Mouse (Mus musculus): Measurements from ENCODE around the gene Rora. TPM values are rescaled to one million over a fixed set of nuclear protein-coding genes. Genes with fewer than 3 reads are reported as not detected.

Gene Rora
- polyA plus RNA-seq, 1 experiment: 4.5 TPM

- 49% methylated on average over 11 of the region's 11 CpGs for WGBS
- Histone ChIP-seq H3K36me3 (ENCODE audit: control insufficient read depth, insufficient read depth, low read length) (no peaks in the 10 kb centered on the region), H3K4me1 (ENCODE audit: control insufficient read depth, insufficient read depth, insufficient read length, low read length) (no peaks in the 10 kb centered on the region), H3K27me3 (ENCODE audit: control insufficient read depth, insufficient read depth, low read length) (no peaks in the 10 kb centered on the region), H3K4me3 (ENCODE audit: low read depth, low read length) (no peak overlapping the region), H3K27ac (ENCODE audit: insufficient read depth, low read depth, low read length) (no peak overlapping the region)
- TF ChIP-seq POLR2A (IDR thresholded peaks at IDR 0.05; ENCODE audit: low read depth, low read length) (no peak), CTCF (IDR thresholded peaks at IDR 0.05; ENCODE audit: extremely low read depth, insufficient read length, insufficient replicate concordance, low read depth, low read length) (no peak)
Observed at GRCm38 (mm10) chr9:69371046-69371724, 717.6 kb downstream of the Rora start.

GRCm38 (mm10) chr9:69372871-69373270 is 719.3 kb downstream of the Rora start:
- TF ChIP-seq CTCF (IDR thresholded peaks at IDR 0.05; ENCODE audit: extremely low read depth, insufficient read length, insufficient replicate concordance, low read depth, low read length) (no peak), POLR2A (IDR thresholded peaks at IDR 0.05; ENCODE audit: low read depth, low read length) (no peak)
- WGBS: 67% methylated on average over 4 of the region's 4 CpGs
- no peak overlapping the region for H3K4me3 ChIP-seq (ENCODE audit: low read depth, low read length)
- H3K36me3 ChIP-seq (ENCODE audit: control insufficient read depth, insufficient read depth, low read length): no peaks in the 10 kb centered on the region
- no peak overlapping the region for H3K27ac ChIP-seq (ENCODE audit: insufficient read depth, low read depth, low read length)
- no peaks in the 10 kb centered on the region for H3K27me3 ChIP-seq (ENCODE audit: control insufficient read depth, insufficient read depth, low read length)
- no peaks in the 10 kb centered on the region for H3K4me1 ChIP-seq (ENCODE audit: control insufficient read depth, insufficient read depth, insufficient read length, low read length)

GRCm38 (mm10) chr9:69376982-69377653 is 723.5 kb downstream of the Rora start:
- no peak for TF ChIP-seq CTCF (IDR thresholded peaks at IDR 0.05; ENCODE audit: extremely low read depth, insufficient read length, insufficient replicate concordance, low read depth, low read length)
- no peak for TF ChIP-seq POLR2A (IDR thresholded peaks at IDR 0.05; ENCODE audit: low read depth, low read length)
- 83% methylated on average over 4 of the region's 4 CpGs for WGBS
- peaks cover 2% of the 10 kb centered on the region; the same call in 1 of the 2 replicates for H3K4me1 ChIP-seq (ENCODE audit: control insufficient read depth, insufficient read depth, insufficient read length, low read length)
- H3K36me3 ChIP-seq (ENCODE audit: control insufficient read depth, insufficient read depth, low read length): no peaks in the 10 kb centered on the region
- H3K4me3 ChIP-seq (ENCODE audit: low read depth, low read length): no peak overlapping the region
- no peak overlapping the region for H3K27ac ChIP-seq (ENCODE audit: insufficient read depth, low read depth, low read length)
- H3K27me3 ChIP-seq (ENCODE audit: control insufficient read depth, insufficient read depth, low read length): no peaks in the 10 kb centered on the region

- no peaks in the 10 kb centered on the region for H3K36me3 ChIP-seq (ENCODE audit: control insufficient read depth, insufficient read depth, low read length)
Observed at GRCm38 (mm10) chr9:69377654-69378045, 724.1 kb downstream of the Rora start.

GRCm38 (mm10) chr9:69380546-69380945 is 727.0 kb downstream of the Rora start:
- no peaks in the 10 kb centered on the region for H3K36me3 ChIP-seq (ENCODE audit: control insufficient read depth, insufficient read depth, low read length)
- H3K27me3 ChIP-seq (ENCODE audit: control insufficient read depth, insufficient read depth, low read length): no peaks in the 10 kb centered on the region
- no peak overlapping the region for H3K4me3 ChIP-seq (ENCODE audit: low read depth, low read length)
- 72% methylated on average over 1 of the region's 1 CpGs for WGBS
- H3K27ac ChIP-seq (ENCODE audit: insufficient read depth, low read depth, low read length): no peak overlapping the region
- peaks cover 2% of the 10 kb centered on the region; the same call in 1 of the 2 replicates for H3K4me1 ChIP-seq (ENCODE audit: control insufficient read depth, insufficient read depth, insufficient read length, low read length)
- TF ChIP-seq CTCF (IDR thresholded peaks at IDR 0.05; ENCODE audit: extremely low read depth, insufficient read length, insufficient replicate concordance, low read depth, low read length) (no peak), POLR2A (IDR thresholded peaks at IDR 0.05; ENCODE audit: low read depth, low read length) (no peak)

More at GRCm38 (mm10) chr9:69377654-69378045, 724.1 kb downstream of the Rora start:
- Histone ChIP-seq H3K4me3 (ENCODE audit: low read depth, low read length) (no peak overlapping the region), H3K27me3 (ENCODE audit: control insufficient read depth, insufficient read depth, low read length) (no peaks in the 10 kb centered on the region), H3K4me1 (ENCODE audit: control insufficient read depth, insufficient read depth, insufficient read length, low read length) (peaks cover 2% of the 10 kb centered on the region; the same call in 1 of the 2 replicates), H3K27ac (ENCODE audit: insufficient read depth, low read depth, low read length) (no peak overlapping the region)
- no peak for TF ChIP-seq POLR2A (IDR thresholded peaks at IDR 0.05; ENCODE audit: low read depth, low read length)
- TF ChIP-seq CTCF (IDR thresholded peaks at IDR 0.05; ENCODE audit: extremely low read depth, insufficient read length, insufficient replicate concordance, low read depth, low read length): no peak
- 76% methylated on average over 3 of the region's 3 CpGs for whole genome bisulfite sequencing

GRCm38 (mm10) chr9:69381741-69382140 is 728.2 kb downstream of the Rora start:
- Histone ChIP-seq H3K4me1 (ENCODE audit: control insufficient read depth, insufficient read depth, insufficient read length, low read length) (peaks cover 2% of the 10 kb centered on the region; the same call in 1 of the 2 replicates), H3K36me3 (ENCODE audit: control insufficient read depth, insufficient read depth, low read length) (no peaks in the 10 kb centered on the region), H3K4me3 (ENCODE audit: low read depth, low read length) (no peak overlapping the region), H3K27me3 (ENCODE audit: control insufficient read depth, insufficient read depth, low read length) (no peaks in the 10 kb centered on the region), H3K27ac (ENCODE audit: insufficient read depth, low read depth, low read length) (no peak overlapping the region)
- WGBS: 20% methylated on average over 7 of the region's 7 CpGs
- TF ChIP-seq CTCF (IDR thresholded peaks at IDR 0.05; ENCODE audit: extremely low read depth, insufficient read length, insufficient replicate concordance, low read depth, low read length): no peak
- no peak for TF ChIP-seq POLR2A (IDR thresholded peaks at IDR 0.05; ENCODE audit: low read depth, low read length)

GRCm38 (mm10) chr9:69384475-69384874 is 730.9 kb downstream of the Rora start:
- H3K4me3 ChIP-seq (ENCODE audit: low read depth, low read length): no peak overlapping the region
- H3K27me3 ChIP-seq (ENCODE audit: control insufficient read depth, insufficient read depth, low read length): no peaks in the 10 kb centered on the region
- WGBS: 86% methylated on average over 17 of the region's 17 CpGs
- no peak for TF ChIP-seq POLR2A (IDR thresholded peaks at IDR 0.05; ENCODE audit: low read depth, low read length)
- no peak for TF ChIP-seq CTCF (IDR thresholded peaks at IDR 0.05; ENCODE audit: extremely low read depth, insufficient read length, insufficient replicate concordance, low read depth, low read length)
- no peaks in the 10 kb centered on the region for H3K36me3 ChIP-seq (ENCODE audit: control insufficient read depth, insufficient read depth, low read length)
- H3K27ac ChIP-seq (ENCODE audit: insufficient read depth, low read depth, low read length): no peak overlapping the region
- H3K4me1 ChIP-seq (ENCODE audit: control insufficient read depth, insufficient read depth, insufficient read length, low read length): peaks cover 2% of the 10 kb centered on the region; the same call in 1 of the 2 replicates
